Mouse (Mus musculus) CD4-positive, CD25-positive, alpha-beta regulatory T cell, adult 4 months (primary cell): Measurements from ENCODE around the gene Olfr1437. TPM values are rescaled to one million over a fixed set of nuclear protein-coding genes. Genes with fewer than 3 reads are reported as not detected.
"Not testable (repeated sequence)": the region's sequence is repeated elsewhere in the genome, so short reads cannot be mapped to it uniquely, and the experiment has no call there.

Experiments
- ATAC-seq: one replicate; pipeline ENCODE4 v1.8.0; 2017
- polyA plus RNA-seq, 2 experiments: library from polyadenylated mRNA; unstranded; fragments of 100-300 nt; shearing (Covaris generic); gene quantifications; one replicate each; pipeline ENCODE4 v1.2.1; 2017

Olfr1437 gene
- not detected for polyA plus RNA-seq

- ATAC-seq = no peak
Observed at GRCm38 (mm10) chr19:12325001-12325400, at the start of gene Olfr1437. Gene Olfr1437, minus strand, starts transcription at chr19:12325101.

GRCm38 (mm10) chr19:12374465-12375025, 49.6 kb upstream of the Olfr1437 start:
- ATAC-seq = no peak

- no peak for ATAC-seq
Observed at GRCm38 (mm10) chr19:12373004-12373403, 48.1 kb upstream of the Olfr1437 start.

GRCm38 (mm10) chr19:12335810-12336209, 10.9 kb upstream of the Olfr1437 start, which contains the start of gene Olfr1438-ps1:
Gene Olfr1438-ps1, minus strand, starts transcription at chr19:12335910.
- ATAC-seq = no peak

GRCm38 (mm10) chr19:12299030-12299429, 25.9 kb downstream of the Olfr1437 start, which contains the start of gene Olfr1436:
Gene Olfr1436, minus strand, starts transcription at chr19:12299130.
- not testable (repeated sequence) for ATAC-seq

GRCm38 (mm10) chr19:12292979-12293378, 31.9 kb downstream of the Olfr1437 start:
- no peak for ATAC-seq

GRCm38 (mm10) chr19:12279554-12279953, 45.3 kb downstream of the Olfr1437 start, which contains the start of gene Olfr1434:
Gene Olfr1434, plus strand, starts transcription at chr19:12279854.
- no peak for ATAC-seq

Other genes starting within 250 kb of the Olfr1437 start
- not detected for gene Olfr1425, start 247.4 kb downstream of the Olfr1437 start, polyA plus RNA-seq
- gene Olfr1426, start 233.1 kb downstream of the Olfr1437 start, polyA plus RNA-seq = not detected
- gene Olfr1427, start 221.8 kb downstream of the Olfr1437 start, polyA plus RNA-seq = not detected
- gene Olfr1428, start 209.2 kb downstream of the Olfr1437 start, polyA plus RNA-seq = not detected
- not detected for gene Olfr76, start 201.9 kb downstream of the Olfr1437 start, polyA plus RNA-seq
- under 1 TPM in 1 of 2 experiments, not detected in 1; 0.15 TPM for gene Olfr1555-ps1, start 155.0 kb downstream of the Olfr1437 start, polyA plus RNA-seq
- gene Olfr1431, start 124.5 kb downstream of the Olfr1437 start, polyA plus RNA-seq = not detected
- under 1 TPM in 1 of 2 experiments, not detected in 1; 0.20 TPM for gene Olfr1432, start 92.5 kb downstream of the Olfr1437 start, polyA plus RNA-seq
- gene Olfr262, start 83.4 kb downstream of the Olfr1437 start, polyA plus RNA-seq = not detected
- gene Olfr235, start 64.1 kb downstream of the Olfr1437 start, polyA plus RNA-seq = not detected
- not detected for gene Olfr1434, start 45.2 kb downstream of the Olfr1437 start, polyA plus RNA-seq
- gene Olfr1436, start 26.0 kb downstream of the Olfr1437 start, polyA plus RNA-seq = not detected
- not detected for gene Olfr1438-ps1, start 10.8 kb upstream of the Olfr1437 start, polyA plus RNA-seq
- under 1 TPM in 1 of 2 experiments, not detected in 1; 0.09 TPM for gene Olfr1440, start 62.2 kb upstream of the Olfr1437 start, polyA plus RNA-seq
- gene Olfr1441, start 92.3 kb upstream of the Olfr1437 start, polyA plus RNA-seq = not detected
- not detected for gene Pfpl, start 102.8 kb upstream of the Olfr1437 start, polyA plus RNA-seq
- gene Mpeg1, start 135.7 kb upstream of the Olfr1437 start, polyA plus RNA-seq = under 1 TPM; 0.15 to 0.44 TPM
- gene Dtx4, start 176.4 kb upstream of the Olfr1437 start, polyA plus RNA-seq = 10 to 100 TPM in 1 of 2 experiments, 1 to 10 TPM in 1; 6.8 to 11.4 TPM
- gene Fam111a, start 220.6 kb upstream of the Olfr1437 start, polyA plus RNA-seq = 10 to 100 TPM; 43.5 to 49.8 TPM